Mouse (Mus musculus): ENCODE results near the gene Thsd1. TPM values are rescaled to one million over a fixed set of nuclear protein-coding genes. Genes with fewer than 3 reads are reported as not detected.
A peak's percentile ranks its signal among the peaks of the same experiment; 100 is the strongest.

Gene Thsd1
- 6.1 and 7.3 TPM in 2 replicates for polyA plus RNA-seq (2014; fragmentation: Nextera tagmentation; extraction: Ambion mirVana)

DNA sequence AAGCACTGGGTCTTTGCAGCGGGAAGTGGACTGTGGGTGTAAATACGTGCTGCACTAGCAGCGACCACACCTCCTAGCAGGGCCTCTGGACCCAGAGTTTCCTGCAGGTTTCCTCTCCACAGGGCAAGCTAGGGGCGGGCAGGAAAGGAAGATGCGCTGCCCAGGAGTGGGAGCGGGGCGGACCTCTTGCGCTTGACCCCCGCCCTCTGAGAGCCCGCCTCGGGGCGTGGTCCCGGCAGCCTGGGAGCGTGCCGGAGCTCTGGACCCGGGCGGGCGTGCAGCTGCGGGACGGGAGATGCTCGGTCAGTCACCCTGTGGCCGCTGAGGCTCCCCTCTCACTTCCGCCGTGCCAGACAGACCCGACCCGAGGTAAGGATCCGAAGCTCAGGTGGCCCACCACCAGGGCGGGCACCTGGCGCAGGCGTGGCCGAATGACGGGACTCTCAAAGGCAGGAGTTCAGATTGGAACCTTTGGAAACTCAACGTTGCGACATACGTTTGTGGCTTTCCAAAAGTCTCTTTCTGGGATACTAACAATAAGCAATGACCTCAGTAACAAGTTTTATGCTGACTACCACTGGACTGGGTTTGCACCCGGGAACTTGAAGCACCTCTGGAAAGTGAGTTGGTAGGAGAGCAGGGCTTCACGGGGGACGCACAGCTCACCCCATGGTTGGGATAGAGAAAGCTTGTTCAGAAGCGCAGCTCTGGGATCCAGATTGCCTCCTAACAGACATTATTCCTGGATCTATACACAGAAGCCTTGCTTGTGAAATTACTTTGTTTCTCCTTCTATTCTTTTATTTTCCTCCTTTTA, at the start of gene Thsd1:
Gene Thsd1, plus strand, starts transcription at position 253 of the 817 bp plus-strand sequence.
- peak; percentile 33 for DNase-seq (ENCODE audit: low spot score)
- H3K4me1 ChIP-seq (ENCODE audit: control insufficient read depth, insufficient read depth, low read length): peaks cover 7% of the 10 kb centered on the region; the same call in 1 of the 2 replicates
- ATAC-seq: peak; percentile 65

DNA sequence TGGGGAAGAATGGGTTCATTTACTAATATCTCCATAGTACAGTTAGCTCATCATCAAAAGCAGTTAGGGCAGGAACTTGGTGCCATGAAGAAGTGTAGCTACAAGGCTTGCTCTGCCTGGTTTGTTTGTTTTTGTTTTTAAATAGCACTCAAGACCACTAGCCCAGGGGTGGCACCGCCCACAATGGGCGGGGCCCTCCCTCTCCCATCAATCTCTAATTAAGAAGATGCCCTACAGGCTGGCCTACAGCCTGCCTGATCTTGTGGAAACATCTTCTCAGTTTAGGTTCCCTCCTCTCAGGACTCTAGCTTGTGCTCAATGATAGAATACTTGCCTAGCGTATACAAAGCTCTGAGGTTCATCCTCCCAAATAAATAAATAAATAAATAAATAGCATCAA, 42.2 kb upstream of the Thsd1 start:
- H3K27me3 ChIP-seq (replicated peaks; ENCODE audit: control insufficient read depth, insufficient read depth, low read length): no peaks in the 10 kb centered on the region
- H3K27ac ChIP-seq (ENCODE audit: low read depth, low read length): no peak overlapping the region
- peak overlapping the region; percentile 61 for H3K4me2 ChIP-seq (ENCODE audit: low read length)
- H3K4me3 ChIP-seq (ENCODE audit: low read depth, low read length): peak overlapping the region; percentile 73
- ATAC-seq (peak; percentile 62), DNase-seq (ENCODE audit: low spot score) (peak; percentile 62)
- H3K4me1 ChIP-seq (ENCODE audit: control insufficient read depth, insufficient read depth, low read length): peaks cover 6% of the 10 kb centered on the region; the same call in 1 of the 2 replicates
- peak overlapping the region; percentile 68; the same call in 1 of the 2 replicates for H3K9ac ChIP-seq (ENCODE audit: low read length)
- no peaks in the 10 kb centered on the region for H3K9me3 ChIP-seq (replicated peaks; ENCODE audit: control insufficient read depth, low read length)
- 1% methylated on average over 3 of the region's 3 CpGs for WGBS
- no peaks in the 10 kb centered on the region for H3K36me3 ChIP-seq (ENCODE audit: control insufficient read depth, insufficient read depth, low read length)

More for the DNA sequence above, at the start of gene Thsd1:
- H3K27ac ChIP-seq (ENCODE audit: low read depth, low read length): no peak within 1 kb of the TSS
- H3K9ac ChIP-seq (ENCODE audit: low read length): peak within 1 kb of the TSS; percentile 62
- peak within 1 kb of the TSS; percentile 42 for H3K4me3 ChIP-seq (ENCODE audit: low read depth, low read length)
- H3K36me3 ChIP-seq (ENCODE audit: control insufficient read depth, insufficient read depth, low read length): peaks cover 7% of the 10 kb centered on the region; the same call in 1 of the 2 replicates
- H3K4me2 ChIP-seq (ENCODE audit: low read length): peak within 1 kb of the TSS; percentile 90
- WGBS: under 1% methylated on average over 38 of the region's 39 CpGs
- H3K9me3 ChIP-seq (replicated peaks; ENCODE audit: control insufficient read depth, low read length): no peaks in the 10 kb centered on the region
- 0 out of 2 replicates have a peak, but pooled peaks cover 8% of the 10 kb centered on the region for H3K27me3 ChIP-seq (replicated peaks; ENCODE audit: control insufficient read depth, insufficient read depth, low read length)

DNA sequence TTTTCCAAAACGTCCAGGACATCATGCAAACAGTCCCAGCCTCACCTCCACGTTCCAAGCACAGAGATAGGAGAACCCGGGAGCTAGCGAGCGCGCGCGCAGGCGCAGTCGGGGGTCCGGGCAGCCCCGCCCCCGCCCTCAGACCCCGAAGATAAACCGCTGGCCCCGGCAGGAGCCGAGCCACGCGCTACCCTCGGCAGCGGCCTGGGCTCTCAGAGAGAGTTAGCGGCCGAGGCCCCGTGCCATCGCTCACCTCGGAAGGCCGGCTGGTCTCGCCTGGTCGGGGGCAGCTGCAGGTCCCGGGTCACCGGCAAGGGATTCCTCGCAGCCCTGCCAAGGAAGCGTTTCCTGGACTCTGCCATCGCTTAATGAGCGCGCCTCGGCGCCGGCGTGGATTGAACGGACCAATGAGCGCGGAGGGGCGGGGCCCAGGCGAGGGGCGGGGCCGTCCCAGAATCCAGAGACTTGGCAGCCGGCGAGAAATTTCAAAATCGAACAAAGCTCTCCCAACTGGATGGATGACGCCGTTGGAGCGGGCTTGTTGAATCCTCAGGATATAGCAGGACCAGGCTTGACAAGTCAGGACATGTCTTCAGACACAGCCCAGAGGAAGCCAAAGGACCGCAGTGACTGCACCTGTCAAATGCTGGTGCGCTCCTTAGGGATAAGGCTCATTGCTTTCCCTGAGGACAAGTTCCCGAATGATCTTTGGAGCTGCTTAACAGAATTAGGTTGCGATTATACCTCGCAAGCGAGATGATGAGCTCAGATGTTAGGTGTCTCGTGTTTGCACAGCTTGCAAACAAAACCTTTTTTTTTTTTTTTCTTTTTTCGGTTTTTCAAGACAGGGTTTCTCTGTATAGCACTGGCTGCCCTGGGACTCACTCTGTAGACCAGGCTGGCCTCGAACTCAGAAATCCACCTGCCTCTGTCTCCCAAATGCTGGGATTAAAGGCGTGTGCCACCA, 41.4 kb upstream of the Thsd1 start, which contains the start of gene Ckap2:
Gene Ckap2, minus strand, starts transcription at position 389 of the 967 bp plus-strand sequence.
- Histone ChIP-seq H3K27ac (ENCODE audit: low read depth, low read length) (peak within 1 kb of the TSS; percentile 89), H3K9ac (ENCODE audit: low read length) (peak within 1 kb of the TSS; percentile 68), H3K4me2 (ENCODE audit: low read length) (peak within 1 kb of the TSS; percentile 61), H3K4me1 (ENCODE audit: control insufficient read depth, insufficient read depth, low read length) (peaks cover 6% of the 10 kb centered on the region; the same call in 1 of the 2 replicates), H3K4me3 (ENCODE audit: low read depth, low read length) (peak within 1 kb of the TSS; percentile 73), H3K36me3 (ENCODE audit: control insufficient read depth, insufficient read depth, low read length) (no peaks in the 10 kb centered on the region), H3K27me3 (replicated peaks; ENCODE audit: control insufficient read depth, insufficient read depth, low read length) (no peaks in the 10 kb centered on the region), H3K9me3 (replicated peaks; ENCODE audit: control insufficient read depth, low read length) (no peaks in the 10 kb centered on the region)
- WGBS: 2% methylated on average over 63 of the region's 63 CpGs
- DNase-seq (ENCODE audit: low spot score) (peak; percentile 97), ATAC-seq (peak; percentile 98)

DNA sequence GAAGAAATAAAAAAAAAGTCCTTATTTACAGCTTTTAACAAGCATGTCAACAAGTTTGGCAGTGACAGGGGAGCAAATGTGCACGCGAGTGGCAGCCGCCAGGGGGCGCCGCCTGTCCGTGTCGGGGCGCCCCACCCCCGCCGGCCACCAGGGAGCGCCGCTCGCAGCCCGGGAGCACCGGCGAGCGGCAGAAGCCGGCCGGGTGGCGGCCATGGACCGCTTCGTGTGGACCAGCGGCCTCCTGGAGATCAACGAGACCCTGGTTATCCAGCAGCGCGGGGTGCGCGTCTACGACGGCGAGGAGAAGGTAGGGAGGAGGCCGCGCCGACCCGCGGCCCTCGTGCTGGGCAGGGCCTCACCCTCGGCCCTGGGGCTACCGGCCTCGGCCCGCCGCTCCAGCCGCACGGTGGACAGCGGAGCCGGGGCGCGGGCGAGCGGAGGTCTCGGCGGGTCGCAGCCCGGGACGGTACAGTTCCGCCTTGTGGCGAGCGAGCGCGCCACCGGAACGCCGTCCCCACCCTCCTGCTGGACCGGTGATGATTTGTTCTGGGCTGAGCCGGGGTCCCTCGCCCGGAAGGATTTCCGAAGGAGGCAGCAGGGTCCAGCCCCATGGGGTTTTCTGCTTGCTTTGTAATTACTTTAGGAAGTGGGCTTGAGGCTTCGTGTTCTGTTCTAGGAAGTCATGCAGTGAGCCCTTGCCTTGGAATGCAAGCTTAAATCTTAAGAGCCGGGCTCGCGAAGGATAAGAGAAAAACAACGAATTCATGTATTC, 34.3 kb upstream of the Thsd1 start, which contains the start of gene Vps36:
Gene Vps36, plus strand, starts transcription at position 150 of the 772 bp plus-strand sequence.
- Histone ChIP-seq H3K9ac (ENCODE audit: low read length) (peak within 1 kb of the TSS; percentile 96), H3K4me2 (ENCODE audit: low read length) (peak within 1 kb of the TSS; percentile 73), H3K4me3 (ENCODE audit: low read depth, low read length) (peak within 1 kb of the TSS; percentile 82), H3K36me3 (ENCODE audit: control insufficient read depth, insufficient read depth, low read length) (no peaks in the 10 kb centered on the region), H3K27me3 (replicated peaks; ENCODE audit: control insufficient read depth, insufficient read depth, low read length) (no peaks in the 10 kb centered on the region), H3K9me3 (replicated peaks; ENCODE audit: control insufficient read depth, low read length) (no peaks in the 10 kb centered on the region), H3K4me1 (ENCODE audit: control insufficient read depth, insufficient read depth, low read length) (peaks cover 4% of the 10 kb centered on the region; the same call in 1 of the 2 replicates), H3K27ac (ENCODE audit: low read depth, low read length) (peak within 1 kb of the TSS; percentile 93)
- WGBS: under 1% methylated on average over 73 of the region's 73 CpGs
- peak; percentile 89 for DNase-seq (ENCODE audit: low spot score)
- peak; percentile 95 for ATAC-seq

DNA sequence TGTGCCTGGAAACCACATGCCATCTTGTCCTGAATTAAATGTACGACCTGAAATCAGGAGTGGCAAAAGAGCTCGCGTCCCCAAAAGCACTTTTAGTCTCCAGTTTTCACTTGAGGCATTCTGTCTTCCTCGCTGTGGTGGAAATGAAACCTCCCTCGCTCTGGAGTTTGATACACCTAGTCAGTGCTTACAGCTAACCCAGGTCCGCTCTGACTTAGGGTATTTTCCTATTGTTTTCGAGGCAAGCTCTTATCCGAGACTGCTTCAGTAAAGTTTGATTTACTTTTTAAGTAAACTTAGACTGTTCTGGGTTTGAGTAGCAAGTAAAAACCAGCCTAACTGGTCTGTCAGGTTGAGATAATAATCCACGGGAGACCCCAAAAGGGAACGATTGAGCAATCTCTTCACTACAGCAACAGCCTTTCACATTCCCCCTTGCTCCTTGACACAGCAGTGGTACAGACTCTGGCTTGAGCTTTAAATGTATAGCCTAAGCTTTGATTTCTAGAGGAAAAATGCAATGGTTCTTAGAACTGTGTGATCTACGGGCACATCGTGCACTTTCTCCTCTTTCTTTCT, 33.6 kb upstream of the Thsd1 start:
- 14% methylated on average over 12 of the region's 12 CpGs for WGBS
- Histone ChIP-seq H3K9ac (ENCODE audit: low read length) (peak overlapping the region; percentile 96), H3K4me2 (ENCODE audit: low read length) (peak overlapping the region; percentile 73), H3K36me3 (ENCODE audit: control insufficient read depth, insufficient read depth, low read length) (no peaks in the 10 kb centered on the region), H3K27me3 (replicated peaks; ENCODE audit: control insufficient read depth, insufficient read depth, low read length) (no peaks in the 10 kb centered on the region), H3K4me1 (ENCODE audit: control insufficient read depth, insufficient read depth, low read length) (peaks cover 4% of the 10 kb centered on the region; the same call in 1 of the 2 replicates), H3K9me3 (replicated peaks; ENCODE audit: control insufficient read depth, low read length) (no peaks in the 10 kb centered on the region), H3K27ac (ENCODE audit: low read depth, low read length) (peak overlapping the region; percentile 93), H3K4me3 (ENCODE audit: low read depth, low read length) (peak overlapping the region; percentile 82)
- ATAC-seq: no peak
- DNase-seq (ENCODE audit: low spot score): no peak

DNA sequence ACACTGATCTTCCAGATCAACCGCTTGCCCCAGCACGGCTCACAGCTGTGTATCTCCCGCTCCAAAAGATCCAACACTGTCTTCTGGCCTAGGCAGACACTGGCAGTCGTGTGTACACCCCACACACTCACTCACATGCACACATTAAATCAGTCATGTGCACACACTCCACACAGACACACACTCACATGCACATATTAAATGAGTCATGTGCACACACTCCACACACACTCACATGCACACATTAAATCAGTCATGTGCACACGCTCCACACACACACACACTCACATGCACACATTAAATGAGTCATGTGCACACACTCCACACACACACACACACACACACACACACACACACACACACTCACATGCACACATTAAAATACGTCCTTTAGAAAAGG, 29.2 kb upstream of the Thsd1 start:
- DNase-seq (ENCODE audit: low spot score) (no peak), ATAC-seq (no peak)
- H3K4me1 ChIP-seq (ENCODE audit: control insufficient read depth, insufficient read depth, low read length): peaks cover 4% of the 10 kb centered on the region; the same call in 1 of the 2 replicates
- H3K27me3 ChIP-seq (replicated peaks; ENCODE audit: control insufficient read depth, insufficient read depth, low read length): no peaks in the 10 kb centered on the region
- H3K4me3 ChIP-seq (ENCODE audit: low read depth, low read length): no peak overlapping the region
- H3K9ac ChIP-seq (ENCODE audit: low read length): no peak overlapping the region
- H3K36me3 ChIP-seq (ENCODE audit: control insufficient read depth, insufficient read depth, low read length): peaks cover 25% of the 10 kb centered on the region
- H3K27ac ChIP-seq (ENCODE audit: low read depth, low read length): no peak overlapping the region
- no peaks in the 10 kb centered on the region for H3K9me3 ChIP-seq (replicated peaks; ENCODE audit: control insufficient read depth, low read length)
- WGBS: 90% methylated on average over 6 of the region's 6 CpGs
- no peak overlapping the region for H3K4me2 ChIP-seq (ENCODE audit: low read length)

DNA sequence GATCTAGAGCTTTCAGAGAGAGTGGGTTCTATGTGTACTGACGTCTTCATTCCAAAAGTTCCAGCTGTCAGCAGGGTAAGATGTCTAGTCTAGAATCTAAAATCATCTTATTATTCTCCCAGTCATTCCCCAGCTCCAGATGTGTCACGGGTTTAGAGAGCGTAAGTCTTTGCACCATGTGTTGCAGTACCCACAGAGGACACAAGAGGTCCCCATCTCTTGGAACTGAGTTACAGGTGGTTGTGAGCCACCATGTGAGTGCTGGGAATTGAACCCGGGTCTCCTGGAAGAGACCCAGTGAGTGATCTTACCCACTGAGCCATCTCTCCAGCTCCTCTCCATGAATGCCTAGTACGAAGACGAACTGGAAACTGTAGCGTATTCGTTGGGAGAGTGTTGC, 27.6 kb upstream of the Thsd1 start:
- Histone ChIP-seq H3K4me2 (ENCODE audit: low read length) (no peak overlapping the region), H3K9ac (ENCODE audit: low read length) (no peak overlapping the region), H3K27ac (ENCODE audit: low read depth, low read length) (no peak overlapping the region), H3K4me3 (ENCODE audit: low read depth, low read length) (no peak overlapping the region), H3K9me3 (replicated peaks; ENCODE audit: control insufficient read depth, low read length) (no peaks in the 10 kb centered on the region), H3K36me3 (ENCODE audit: control insufficient read depth, insufficient read depth, low read length) (peaks cover 27% of the 10 kb centered on the region), H3K27me3 (replicated peaks; ENCODE audit: control insufficient read depth, insufficient read depth, low read length) (no peaks in the 10 kb centered on the region), H3K4me1 (ENCODE audit: control insufficient read depth, insufficient read depth, low read length) (no peaks in the 10 kb centered on the region)
- DNase-seq (ENCODE audit: low spot score) (no peak), ATAC-seq (no peak)
- whole genome bisulfite sequencing: 97% methylated on average over 8 of the region's 8 CpGs
